Comparison of ENCODE assay signal across 17 mouse cellular contexts in the genomic region with DNA sequence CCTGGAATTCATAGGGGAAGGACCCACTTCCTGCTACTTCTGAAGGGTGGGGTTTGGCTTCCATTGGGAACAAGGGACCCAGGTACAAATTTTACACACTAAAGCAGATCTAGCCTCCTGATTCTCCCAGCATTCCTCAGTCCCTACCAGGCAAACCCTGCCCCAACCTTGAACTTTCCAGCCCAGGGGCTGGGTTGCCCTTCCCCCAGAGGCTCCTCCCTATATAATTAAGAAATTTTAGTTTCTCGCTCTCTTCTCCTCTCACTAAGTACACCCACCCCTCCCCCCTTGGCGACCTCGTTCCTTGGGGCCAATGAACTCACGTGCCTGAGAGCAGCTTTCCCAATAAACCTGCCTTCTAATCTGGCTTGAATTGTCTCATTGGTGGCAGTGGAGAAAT. TPM values are rescaled to one million over a fixed set of nuclear protein-coding genes. Genes with fewer than 3 reads are reported as not detected.
"Had no signal": no experiment of that assay in that cellular context is flagged by ENCODE, and none has a peak within 500 bp of the region (broad histone marks: within the 10 kb centered on the region; RNA-seq: fewer than 3 reads in every experiment).

No protein-coding gene starts in this region.

- H3K27ac ChIP-seq: limb, embryonic 10.5 days; limb, embryonic 13.5 days; liver, embryonic 12.5 days; liver, embryonic 15.5 days; lung, embryonic 15.5 days; stomach, postnatal 0 days had no signal

- H3K4me3 ChIP-seq: limb, embryonic 10.5 days; limb, embryonic 13.5 days; liver, embryonic 12.5 days; liver, embryonic 15.5 days; lung, embryonic 15.5 days had no signal

- H3K9me3 ChIP-seq: limb, embryonic 10.5 days; limb, embryonic 13.5 days; liver, embryonic 12.5 days; liver, embryonic 15.5 days; lung, embryonic 15.5 days had no signal

- H3K36me3 ChIP-seq: limb, embryonic 10.5 days; limb, embryonic 13.5 days; liver, embryonic 12.5 days; liver, embryonic 15.5 days; lung, embryonic 15.5 days had no signal

- H3K9ac ChIP-seq: limb, embryonic 13.5 days; liver, embryonic 12.5 days; liver, embryonic 15.5 days; lung, embryonic 15.5 days had no signal

- DNase-seq: kidney, adult 9 months; kidney, postnatal 14 days; kidney, postnatal 4 days; liver; lung, adult 18-20 months; lung, postnatal 10 days; lung, postnatal 4 days; midbrain, embryonic 14.5 days; thymus, postnatal 25 days had no signal

- H3K4me1 ChIP-seq: liver, embryonic 12.5 days; liver, embryonic 15.5 days; lung, embryonic 15.5 days had no signal

RNA-seq across cellular contexts. Expression of a gene that starts 42.6 kb away (rescaled TPM):
- total RNA-seq: megakaryocyte progenitor cell, adult 5-6 weeks; megakaryocyte-erythroid progenitor cell, adult 5-6 weeks had no signal
